Comparison of ENCODE assay signal across 8 mouse cellular contexts in the genomic region with DNA sequence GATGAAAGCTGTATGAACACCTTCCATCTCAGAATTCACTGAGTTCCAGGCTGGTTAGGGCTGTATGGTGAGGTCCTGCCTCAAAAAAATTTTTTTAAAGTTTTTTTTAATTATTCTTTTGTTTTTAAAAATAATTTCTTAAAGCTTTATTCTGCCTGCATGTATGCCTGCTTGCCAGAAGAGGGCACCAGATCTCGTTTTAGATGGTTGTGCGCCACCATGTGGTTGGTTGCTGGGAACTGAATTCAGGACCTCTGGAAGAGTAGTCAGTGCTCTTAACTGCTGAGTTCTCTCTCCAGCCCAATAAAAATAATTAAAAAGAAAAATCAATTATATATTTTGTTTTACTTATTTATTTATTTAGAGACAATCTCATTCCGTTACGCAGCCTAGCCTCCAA. TPM values are rescaled to one million over a fixed set of nuclear protein-coding genes. Genes with fewer than 3 reads are reported as not detected.
DNase-seq lines count a peak whose midpoint lies in the region; ATAC-seq and TF ChIP-seq lines count a peak whose summit lies in the region.
"Had no signal": no experiment of that assay in that cellular context is flagged by ENCODE, and none has a peak within 500 bp of the region (broad histone marks: within the 10 kb centered on the region; RNA-seq: fewer than 3 reads in every experiment).

No protein-coding gene starts in this region.

- TF ChIP-seq POLR2A in MEL (IDR thresholded peaks at IDR 0.05; ENCODE audit: control insufficient read depth in 1 of 2, insufficient read depth in 1 of 2, low read depth in 1 of 2, low read length in 2 of 2, poor library complexity in 1 of 2) = no peak
- TF ChIP-seq POLR2A in bone marrow macrophage, adult 2 months (IDR thresholded peaks at IDR 0.05; ENCODE audit: borderline replicate concordance, low read depth, low read length) = no peak

- H3K9me3 ChIP-seq in MEL (replicated peaks; ENCODE audit: insufficient read depth, low read length) = no peaks in the 10 kb centered on the region
- no peaks in the 10 kb centered on the region for H3K9me3 ChIP-seq in liver, postnatal 0 days (ENCODE audit: low read length)
- H3K9me3 ChIP-seq: heart, embryonic 13.5 days had no signal

- H3K4me2 ChIP-seq in liver, postnatal 0 days (ENCODE audit: low read depth, low read length) = no peak overlapping the region
- H3K4me2 ChIP-seq: heart, embryonic 13.5 days had no signal

- peaks cover 19 to 37% of the 10 kb centered on the region in 2 experiments for H3K27me3 ChIP-seq in MEL (ENCODE audit: control insufficient read depth in 1 of 2, insufficient read depth in 2 of 2, low read length in 2 of 2)
- no peaks in the 10 kb centered on the region for H3K27me3 ChIP-seq in liver, postnatal 0 days (ENCODE audit: insufficient read depth, low read length)

- peak; percentile 40 to 57 for DNase-seq in left cerebral cortex, adult 2 months (ENCODE audit: extremely low spot score in 1 of 2, low spot score in 2 of 2)
- no peak for DNase-seq in left cerebral cortex, adult 8-10 months (ENCODE audit: low spot score in 2 of 2)
- DNase-seq in MEL (ENCODE audit: low read depth, low spot score) = peak; percentile 92
- DNase-seq in gastrocnemius, adult 2 months = peak; percentile 68
- DNase-seq in liver, postnatal 0 days = peak; percentile 73
- DNase-seq in spleen, postnatal 14 days (ENCODE audit: low spot score in 2 of 2) = peak; percentile 40 to 68

- H3K4me3 ChIP-seq in left cerebral cortex, adult 2 months = no peak overlapping the region
- H3K4me3 ChIP-seq in MEL (ENCODE audit: control insufficient read depth in 1 of 2, insufficient read depth in 1 of 2, low read depth in 2 of 2, low read length in 2 of 2) = no peak overlapping the region
- H3K4me3 ChIP-seq in bone marrow macrophage, adult 2 months (ENCODE audit: insufficient read depth, low read length) = no peak overlapping the region
- H3K4me3 ChIP-seq in gastrocnemius, adult 2 months = no peak overlapping the region
- no peak overlapping the region for H3K4me3 ChIP-seq in liver, postnatal 0 days (ENCODE audit: low read depth, low read length)
- H3K4me3 ChIP-seq: heart, embryonic 13.5 days had no signal

- H3K36me3 ChIP-seq in MEL (ENCODE audit: control insufficient read depth in 1 of 2, insufficient read depth in 2 of 2, low read length in 2 of 2) = no peaks in the 10 kb centered on the region
- H3K36me3 ChIP-seq in liver, postnatal 0 days (replicated peaks; ENCODE audit: insufficient read depth, low read length) = no peaks in the 10 kb centered on the region
- H3K36me3 ChIP-seq: heart, embryonic 13.5 days had no signal

- peak; percentile 98 for TF ChIP-seq CTCF in left cerebral cortex, adult 2 months (IDR thresholded peaks at IDR 0.05)
- peak; percentile 73 to 98 (median 97) for TF ChIP-seq CTCF in MEL (IDR thresholded peaks at IDR 0.05 in 2 of 3, conservative IDR thresholded peaks at IDR 0.05 in 1 of 3; ENCODE audit: control insufficient read depth in 1 of 3, insufficient read depth in 1 of 3, low read depth in 2 of 3, low read length in 3 of 3, poor library complexity in 1 of 3, severe bottlenecking in 1 of 3)
- TF ChIP-seq CTCF in bone marrow macrophage, adult 2 months (IDR thresholded peaks at IDR 0.05; ENCODE audit: low read depth, low read length) = peak; percentile 98
- peak; percentile 97 for TF ChIP-seq CTCF in gastrocnemius, adult 2 months (IDR thresholded peaks at IDR 0.05)
- peak; percentile 92 for TF ChIP-seq CTCF in liver, postnatal 0 days (IDR thresholded peaks at IDR 0.05; ENCODE audit: low read depth)

- intact Hi-C loops in left cerebral cortex, adult 2 months (cut with DNase I) = loop anchor here (5.0 kb wide), 1 partner anchor 91 kb away; no protein-coding TSS in a partner anchor
- intact Hi-C loops in gastrocnemius, adult 2 months (cut with DNase I) = no loop called here

- peaks cover 0 to 3% of the 10 kb centered on the region in 2 experiments; a peak in 1 of 4 replicates for H3K4me1 ChIP-seq in MEL (ENCODE audit: control insufficient read depth in 1 of 2, insufficient read depth in 2 of 2, low read length in 2 of 2)
- no peaks in the 10 kb centered on the region for H3K4me1 ChIP-seq in bone marrow macrophage, adult 2 months (ENCODE audit: control insufficient read depth, insufficient read depth, low read length)
- no peaks in the 10 kb centered on the region for H3K4me1 ChIP-seq in liver, postnatal 0 days (ENCODE audit: insufficient read depth)

- H3K27ac ChIP-seq in left cerebral cortex, adult 2 months = no peak overlapping the region
- no peak overlapping the region for H3K27ac ChIP-seq in MEL (ENCODE audit: control insufficient read depth, low read depth, low read length)
- H3K27ac ChIP-seq in bone marrow macrophage, adult 2 months (ENCODE audit: insufficient read depth, low read depth, low read length) = no peak overlapping the region
- H3K27ac ChIP-seq in gastrocnemius, adult 2 months = no peak overlapping the region
- H3K27ac ChIP-seq in liver, postnatal 0 days (ENCODE audit: low read depth) = no peak overlapping the region
- H3K27ac ChIP-seq: heart, embryonic 13.5 days had no signal

- 19% methylated on average over 4 of the region's 4 CpGs for WGBS in liver, postnatal 0 days (ENCODE audit: insufficient replicate concordance)

- TF ChIP-seq RAD21 in MEL (IDR thresholded peaks at IDR 0.05; ENCODE audit: low read depth, low read length) = peak; percentile 60

- H3K9ac ChIP-seq in MEL (ENCODE audit: control insufficient read depth, low read depth, low read length, poor library complexity, severe bottlenecking) = no peak overlapping the region
- no peak overlapping the region for H3K9ac ChIP-seq in liver, postnatal 0 days (replicated peaks)
- H3K9ac ChIP-seq: heart, embryonic 13.5 days had no signal

- no peak for TF ChIP-seq EP300 in MEL (IDR thresholded peaks at IDR 0.05; ENCODE audit: low read depth in 1 of 2, low read length in 2 of 2)
- no peak for TF ChIP-seq EP300 in liver, postnatal 0 days (IDR thresholded peaks at IDR 0.05; ENCODE audit: low read depth)

- H3K79me2 ChIP-seq in MEL (ENCODE audit: control insufficient read depth, insufficient read depth, low read length, poor library complexity) = no peaks in the 10 kb centered on the region

- no peak for ATAC-seq in liver, postnatal 0 days

TF ChIP-seq in MEL, 35 proteins besides CTCF, POLR2A, EP300 and RAD21 (continues in another document):
- TF ChIP-seq MAFK (IDR thresholded peaks at IDR 0.05; ENCODE audit: borderline replicate concordance, low read depth, low read length) = no peak
- TF ChIP-seq ELF1 (IDR thresholded peaks at IDR 0.05; ENCODE audit: low read depth, low read length) = 0 out of 2 replicates have a peak, but pooled peaks have one; percentile 7
- TF ChIP-seq ZNF384 (IDR thresholded peaks at IDR 0.05; ENCODE audit: low read depth, low read length) = peak; percentile 82

RNA-seq across cellular contexts. Expression of gene Slc46a1, which starts 11.8 kb away (rescaled TPM):
- 10 to 100 TPM; 11.1 to 11.5 TPM for total RNA-seq in left cerebral cortex, adult 2 months (2021)
- total RNA-seq in left cerebral cortex, adult 8-10 months (2022) = 10 to 100 TPM in 3 of 4 experiments, 1 to 10 TPM in 1; 8.2 to 15.4 (median 12.2) TPM
- total RNA-seq in MEL (2012; rRNA removed) = 7.5 and 11.6 TPM in 2 replicates
- 1 to 10 TPM in 1 of 2 experiments, not detected in 1; 8.3 TPM for polyA plus RNA-seq in MEL (2012; ENCODE audit: insufficient read depth in 1 of 2, insufficient read length in 2 of 2, low read depth in 1 of 2, low replicate concordance in 2 of 2, missing spikeins in 1 of 2)
- polyA plus RNA-seq in bone marrow macrophage, adult 2 months (2012; ENCODE audit: insufficient read depth, insufficient read length, missing spikeins) = 9.1 and 9.7 TPM in 2 replicates
- total RNA-seq in gastrocnemius, adult 2 months (2021) = 1 to 10 TPM in 1 of 2 experiments, under 1 TPM in 1; 0.77 to 1.4 TPM
- 20.5 and 22.3 TPM in 2 replicates for polyA plus RNA-seq in liver, postnatal 0 days (2015; fragmentation: Nextera tagmentation; extraction: Ambion mirVana)

RNA-seq across cellular contexts. Expression of gene Slc13a2, which starts 31.7 kb away (rescaled TPM):
- total RNA-seq in left cerebral cortex, adult 2 months (2021) = not detected
- not detected for total RNA-seq in left cerebral cortex, adult 8-10 months (2022)
- not detected in 2 replicates for total RNA-seq in MEL (2012; rRNA removed)
- polyA plus RNA-seq in MEL (2012; ENCODE audit: insufficient read depth in 1 of 2, insufficient read length in 2 of 2, low read depth in 1 of 2, low replicate concordance in 2 of 2, missing spikeins in 1 of 2) = not detected
- 0.99 and 1.2 TPM in 2 replicates for polyA plus RNA-seq in bone marrow macrophage, adult 2 months (2012; ENCODE audit: insufficient read depth, insufficient read length, missing spikeins)
- total RNA-seq in gastrocnemius, adult 2 months (2021) = not detected
- 0.07 and 0.08 TPM in 2 replicates for polyA plus RNA-seq in liver, postnatal 0 days (2015; fragmentation: Nextera tagmentation; extraction: Ambion mirVana)
- polyA plus RNA-seq: heart, embryonic 13.5 days had no signal

RNA-seq across cellular contexts. Expression of gene Sarm1, which starts 43.9 kb away (rescaled TPM):
- 10 to 100 TPM; 34.3 to 34.8 TPM for total RNA-seq in left cerebral cortex, adult 2 months (2021)
- 10 to 100 TPM; 32.1 to 36.7 (median 33.1) TPM for total RNA-seq in left cerebral cortex, adult 8-10 months (2022)
- 0.73 and 1.1 TPM in 2 replicates for total RNA-seq in MEL (2012; rRNA removed)
- polyA plus RNA-seq in MEL (2012; ENCODE audit: insufficient read depth in 1 of 2, insufficient read length in 2 of 2, low read depth in 1 of 2, low replicate concordance in 2 of 2, missing spikeins in 1 of 2) = 1 to 10 TPM in 1 of 2 experiments, not detected in 1; 4.3 TPM
- polyA plus RNA-seq in bone marrow macrophage, adult 2 months (2012; ENCODE audit: insufficient read depth, insufficient read length, missing spikeins) = 1.5 and 2.0 TPM in 2 replicates
- total RNA-seq in gastrocnemius, adult 2 months (2021) = under 1 TPM; 0.64 to 0.71 TPM
- polyA plus RNA-seq in liver, postnatal 0 days (2015; fragmentation: Nextera tagmentation; extraction: Ambion mirVana) = 0.14 and 0.21 TPM in 2 replicates

RNA-seq across cellular contexts. Expression of gene Vtn, which starts 45.2 kb away (rescaled TPM):
- total RNA-seq in left cerebral cortex, adult 2 months (2021) = 10 to 100 TPM; 69.3 to 76.0 TPM
- 10 to 100 TPM; 73.4 to 86.0 (median 77.9) TPM for total RNA-seq in left cerebral cortex, adult 8-10 months (2022)
- not detected in 2 replicates for total RNA-seq in MEL (2012; rRNA removed)
- under 1 TPM in 1 of 2 experiments, not detected in 1; 0.18 TPM for polyA plus RNA-seq in MEL (2012; ENCODE audit: insufficient read depth in 1 of 2, insufficient read length in 2 of 2, low read depth in 1 of 2, low replicate concordance in 2 of 2, missing spikeins in 1 of 2)
- not detected in 2 replicates for polyA plus RNA-seq in bone marrow macrophage, adult 2 months (2012; ENCODE audit: insufficient read depth, insufficient read length, missing spikeins)
- total RNA-seq in gastrocnemius, adult 2 months (2021) = 10 to 100 TPM; 11.7 to 14.5 TPM
- 2,013 and 2,040 TPM in 2 replicates for polyA plus RNA-seq in liver, postnatal 0 days (2015; fragmentation: Nextera tagmentation; extraction: Ambion mirVana)

RNA-seq across cellular contexts. Expression of gene Sebox, which starts 49.6 kb away (rescaled TPM):
- total RNA-seq in left cerebral cortex, adult 2 months (2021) = 1 to 10 TPM in 1 of 2 experiments, under 1 TPM in 1; 0.79 to 1.0 TPM
- 1 to 10 TPM; 1.3 to 2.1 (median 1.6) TPM for total RNA-seq in left cerebral cortex, adult 8-10 months (2022)
- total RNA-seq in MEL (2012; rRNA removed) = 0.15 TPM in 1 of 2 replicates, not detected in the other
- polyA plus RNA-seq in MEL (2012; ENCODE audit: insufficient read depth in 1 of 2, insufficient read length in 2 of 2, low read depth in 1 of 2, low replicate concordance in 2 of 2, missing spikeins in 1 of 2) = under 1 TPM in 1 of 2 experiments, not detected in 1; 0.06 TPM
- polyA plus RNA-seq in bone marrow macrophage, adult 2 months (2012; ENCODE audit: insufficient read depth, insufficient read length, missing spikeins) = not detected in 2 replicates
- total RNA-seq in gastrocnemius, adult 2 months (2021) = not detected
- 0.11 and 0.16 TPM in 2 replicates for polyA plus RNA-seq in liver, postnatal 0 days (2015; fragmentation: Nextera tagmentation; extraction: Ambion mirVana)
- polyA plus RNA-seq: heart, embryonic 13.5 days had no signal

Comparison
In these comparisons a context has a peak if more than half of its experiments do, and no peak if none do; other contexts are left out.
1. DNase-seq: peak in left cerebral cortex, adult 2 months (2 of 2), MEL (single experiment), gastrocnemius, adult 2 months (single experiment), liver, postnatal 0 days (single experiment) and spleen, postnatal 14 days (2 of 2); none in left cerebral cortex, adult 8-10 months (0 of 2).
2. RNA of gene Sarm1, which starts 43.9 kb away (total RNA-seq): 34.3 to 34.8 TPM in left cerebral cortex, adult 2 months and 32.1 to 36.7 TPM in left cerebral cortex, adult 8-10 months; 0.73 to 1.1 TPM in MEL and 0.64 to 0.71 TPM in gastrocnemius, adult 2 months; every median in the first group is over 10 times any median in the second.
3. Peak in every context shown above with its lines, with median percentiles within 50 percentile points of each other: CTCF ChIP-seq.